Mouse (Mus musculus): ENCODE data around the gene Flg2. TPM values are rescaled to one million over a fixed set of nuclear protein-coding genes. Genes with fewer than 3 reads are reported as not detected.

The Flg2 gene
- not detected in 2 replicates for total RNA-seq (2021)
- long read RNA-seq, experiment 1, result 0 reads
- long read RNA-seq, experiment 2, result 0 reads

DNA sequence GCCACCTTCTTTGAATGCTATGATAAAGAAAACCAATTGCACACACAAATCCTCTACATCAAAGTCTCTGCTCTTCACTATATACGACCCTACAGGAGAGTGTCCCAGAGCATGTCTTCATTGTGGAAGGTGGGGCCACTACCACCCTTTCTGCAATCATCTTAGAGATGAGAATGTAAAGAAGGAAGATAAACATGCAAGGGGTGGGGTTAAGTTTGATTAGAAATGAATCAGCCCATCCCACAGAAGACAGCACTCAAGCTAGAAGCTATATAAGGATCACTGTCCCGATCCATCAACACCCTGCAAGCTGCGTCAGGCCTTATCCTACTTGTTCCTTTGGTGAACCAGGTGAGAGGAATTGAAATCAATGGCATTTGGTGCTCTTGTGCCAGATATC is at the start of gene Flg2:
Gene Flg2, plus strand, starts transcription at position 301 of the 400 bp plus-strand sequence.
- DNase-seq, result no peak

DNA sequence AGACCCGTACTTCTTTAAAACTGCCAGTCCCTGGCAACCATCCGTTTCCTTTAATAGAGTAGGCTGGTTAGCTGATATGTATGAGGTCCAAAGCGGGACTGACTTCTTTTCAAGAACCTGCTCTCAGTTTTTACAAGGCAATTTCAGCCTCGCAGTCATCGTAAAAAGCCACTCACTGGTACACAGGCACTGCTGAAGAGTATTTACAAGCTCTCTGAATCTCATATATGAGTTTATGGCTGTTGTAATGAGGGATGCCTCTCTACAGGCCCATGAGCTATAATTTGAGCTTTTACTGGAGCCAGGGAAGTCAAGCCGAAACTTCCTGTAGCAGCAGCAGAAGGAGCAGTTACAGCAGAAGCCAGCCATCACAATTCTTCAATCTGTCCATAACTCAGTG is 34.6 kb upstream of the Flg2 start:
- no peak for DNase-seq

DNA sequence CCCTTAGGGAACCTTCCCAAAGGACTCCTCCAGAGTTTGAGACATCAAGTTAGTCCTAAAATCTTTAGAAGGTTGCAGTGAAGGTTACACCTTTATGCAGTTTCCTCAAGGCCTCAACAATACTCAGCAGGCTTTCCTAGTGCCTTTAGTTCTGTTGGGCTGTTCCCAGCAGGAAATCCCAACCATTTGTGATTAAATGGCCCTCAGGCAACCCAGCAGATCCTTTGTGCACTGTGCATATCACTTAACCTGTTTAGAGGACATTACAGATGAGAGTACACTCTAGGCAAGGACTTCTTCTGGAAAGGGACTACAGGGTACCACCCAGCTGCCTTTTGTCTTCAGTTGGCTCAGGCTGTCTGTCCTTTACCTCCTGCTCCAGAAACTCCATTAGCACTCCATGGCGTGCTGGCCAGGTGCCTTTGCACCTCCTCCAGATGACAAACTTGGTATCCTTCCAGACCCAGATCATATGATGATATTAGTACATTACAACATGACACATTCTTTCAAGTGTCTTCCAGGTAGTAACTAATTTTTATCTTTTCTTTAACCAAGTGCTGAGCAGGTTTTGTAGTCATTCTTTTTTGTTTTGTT is 34.0 kb upstream of the Flg2 start:
- no peak for DNase-seq

DNA sequence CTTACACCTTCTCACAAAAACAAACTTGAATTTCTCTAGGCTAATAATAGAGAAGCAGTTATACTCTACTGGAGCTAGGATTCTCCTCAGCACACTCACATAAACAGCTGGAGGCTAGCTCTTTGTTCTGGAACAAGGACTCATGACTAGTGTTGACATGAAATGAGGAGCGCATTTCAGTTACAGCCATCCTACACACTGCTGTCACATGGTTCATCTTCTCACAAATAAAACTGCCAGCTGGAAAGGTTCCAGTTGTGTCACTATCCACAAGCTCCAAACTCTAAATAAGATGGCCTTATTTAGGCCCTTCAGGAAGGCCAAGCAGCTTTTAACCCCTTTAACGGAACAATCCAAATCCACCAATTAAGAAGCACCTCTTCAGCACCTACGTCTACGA is 16.2 kb upstream of the Flg2 start:
- DNase-seq, result no peak

DNA sequence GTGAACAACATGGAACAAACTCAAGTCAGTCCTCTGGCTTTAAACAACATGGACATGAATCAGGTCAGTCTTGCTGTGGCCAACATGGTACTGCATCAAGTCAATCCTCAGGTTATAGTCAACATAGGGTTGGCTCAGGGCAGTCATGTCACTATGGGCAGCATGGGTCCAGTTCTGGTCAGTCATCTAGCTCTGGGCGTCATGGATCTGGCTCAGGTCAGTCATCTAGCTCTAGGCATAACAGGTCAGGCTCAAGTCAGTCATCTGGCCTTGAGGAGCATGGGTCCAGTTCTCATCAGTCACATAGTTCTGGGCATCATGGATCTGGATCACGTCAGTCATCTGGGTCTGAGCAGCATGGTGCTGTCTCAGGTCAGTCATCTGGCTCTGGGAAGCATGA is 4.9 kb downstream of the Flg2 start:
- no peak for DNase-seq

DNA sequence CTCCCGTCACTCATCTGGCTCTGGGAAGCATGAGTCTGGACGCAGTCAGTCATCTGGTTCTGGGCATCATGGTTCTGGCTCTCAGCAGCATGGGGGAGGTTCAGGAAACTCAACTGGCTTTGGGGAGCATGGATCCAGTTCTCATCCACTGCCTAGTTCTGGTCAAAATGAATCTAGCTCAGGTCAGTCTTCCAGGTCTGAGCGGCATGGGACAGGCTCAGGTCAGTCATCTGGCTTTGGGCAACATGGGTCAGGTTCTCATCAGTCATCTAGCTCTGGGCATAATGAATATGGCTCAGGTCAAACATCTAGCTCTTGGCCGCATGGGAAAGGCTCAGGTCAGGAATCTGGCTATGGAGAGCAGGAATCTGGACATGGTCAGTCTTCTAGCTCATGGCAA is 5.4 kb downstream of the Flg2 start:
- no peak for DNase-seq

Other genes starting within 250 kb of the Flg2 start
- gene Lce3d, start 239.9 kb upstream of the Flg2 start, total RNA-seq (2021), result not detected in 2 replicates
- gene Lce3e, start 230.2 kb upstream of the Flg2 start, total RNA-seq (2021), result not detected in 2 replicates
- not detected in 2 replicates for gene Lce3f, start 205.1 kb upstream of the Flg2 start, total RNA-seq (2021)
- gene Crct1, start 181.6 kb upstream of the Flg2 start, total RNA-seq (2021), result not detected in 2 replicates
- gene Lce1m, start 178.2 kb upstream of the Flg2 start, total RNA-seq (2021), result not detected in 2 replicates
- gene Gm4858, start 128.5 kb upstream of the Flg2 start, total RNA-seq (2021), result not detected in 2 replicates
- not detected in 2 replicates for gene Crnn, start 52.5 kb upstream of the Flg2 start, total RNA-seq (2021)
- not detected in 2 replicates for gene Flg, start 76.2 kb downstream of the Flg2 start, total RNA-seq (2021)
- not detected in 2 replicates for gene Hrnr, start 122.5 kb downstream of the Flg2 start, total RNA-seq (2021)
- not detected in 2 replicates for gene Rptn, start 196.4 kb downstream of the Flg2 start, total RNA-seq (2021)
- gene Tchh, start 245.1 kb downstream of the Flg2 start, total RNA-seq (2021), result 0.34 and 0.37 TPM in 2 replicates